23 mouse cellular contexts compared by ENCODE assay signal in genomic region chr12:112344285-112344684, GRCm38 (mm10).
DNase-seq lines count a peak whose midpoint lies in the region; ATAC-seq and TF ChIP-seq lines count a peak whose summit lies in the region.
"Had no signal": no experiment of that assay in that cellular context is flagged by ENCODE, and none has a peak within 500 bp of the region (broad histone marks: within the 10 kb centered on the region; RNA-seq: fewer than 3 reads in every experiment).

No protein-coding gene starts in this region.

- H3K27me3 ChIP-seq in stomach, embryonic 16.5 days (ENCODE audit: control insufficient read depth, insufficient read depth, low read length): no peaks in the 10 kb centered on the region
- no peaks in the 10 kb centered on the region for H3K27me3 ChIP-seq in stomach, postnatal 0 days (ENCODE audit: control insufficient read depth, insufficient read depth, low read length)
- H3K27me3 ChIP-seq: hindbrain, embryonic 15.5 days; limb, embryonic 15.5 days; stomach, embryonic 15.5 days had no signal

- no peak overlapping the region for H3K4me2 ChIP-seq in stomach, embryonic 16.5 days (ENCODE audit: low read depth, low read length)
- no peak overlapping the region for H3K4me2 ChIP-seq in stomach, postnatal 0 days (replicated peaks; ENCODE audit: low read depth)
- H3K4me2 ChIP-seq: heart, embryonic 13.5 days; hindbrain, embryonic 15.5 days; limb, embryonic 15.5 days; stomach, embryonic 15.5 days had no signal

- no peak for TF ChIP-seq CTCF in stomach, postnatal 0 days (IDR thresholded peaks at IDR 0.05; ENCODE audit: low read depth)

- no peaks in the 10 kb centered on the region for H3K4me1 ChIP-seq in stomach, embryonic 16.5 days (ENCODE audit: control insufficient read depth, insufficient read depth, low read length)
- H3K4me1 ChIP-seq in stomach, postnatal 0 days (replicated peaks; ENCODE audit: control insufficient read depth, insufficient read depth): peaks cover 1% of the 10 kb centered on the region; the same call in 1 of the 2 replicates
- H3K4me1 ChIP-seq: megakaryocyte, embryonic 14.5 days; stomach, embryonic 15.5 days had no signal

- H3K9ac ChIP-seq in stomach, embryonic 16.5 days (ENCODE audit: low read length): no peak overlapping the region
- H3K9ac ChIP-seq in stomach, postnatal 0 days (ENCODE audit: low read length): no peak overlapping the region
- H3K9ac ChIP-seq: heart, embryonic 13.5 days; hindbrain, embryonic 15.5 days; limb, embryonic 15.5 days; liver, postnatal 0 days; stomach, embryonic 15.5 days had no signal

- WGBS in stomach, embryonic 16.5 days: 50% methylated on average over 10 of the region's 10 CpGs
- WGBS in stomach, postnatal 0 days: 49% methylated on average over 10 of the region's 10 CpGs

- peak; percentile 21 for DNase-seq in gastrocnemius, adult 18-20 months (ENCODE audit: low spot score)
- DNase-seq in gastrocnemius, postnatal 25 days: no peak
- DNase-seq in kidney, postnatal 36 days: peak; percentile 32
- no peak for DNase-seq in kidney, adult 8-10 months
- DNase-seq in stomach, postnatal 0 days (ENCODE audit: low spot score): no peak
- DNase-seq in spleen, postnatal 10 days (ENCODE audit: low spot score in 2 of 2): no peak
- DNase-seq: cerebellum, adult 11 months; cerebellum, postnatal 36 days; liver, postnatal 0 days; retina, postnatal 1 day; thymus, postnatal 14 days had no signal

- ATAC-seq in stomach, embryonic 16.5 days (ENCODE audit: insufficient read depth, low FRiP score): no peak
- ATAC-seq in stomach, postnatal 0 days (ENCODE audit: low FRiP score, low TSS enrichment): no peak
- no peak for ATAC-seq in granulocyte monocyte progenitor cell, adult 5-6 weeks (replicated peaks; ENCODE audit: poor library complexity, severe bottlenecking)
- ATAC-seq: activated CD4-positive, CD25-positive, alpha-beta regulatory T cell, adult 4 months; intestine, postnatal 0 days; liver, postnatal 0 days had no signal

- peak overlapping the region; percentile 7; the same call in 1 of the 2 replicates for H3K27ac ChIP-seq in stomach, embryonic 16.5 days (ENCODE audit: low read length)
- no peak overlapping the region for H3K27ac ChIP-seq in stomach, postnatal 0 days (replicated peaks)
- H3K27ac ChIP-seq: heart, embryonic 13.5 days; hindbrain, embryonic 15.5 days; layer of hippocampus, adult 2 months; limb, embryonic 15.5 days; stomach, embryonic 15.5 days had no signal

- no peaks in the 10 kb centered on the region for H3K36me3 ChIP-seq in stomach, embryonic 16.5 days (ENCODE audit: control insufficient read depth, insufficient read depth, low read length)
- H3K36me3 ChIP-seq in stomach, postnatal 0 days (ENCODE audit: control insufficient read depth, insufficient read depth, low read length): no peaks in the 10 kb centered on the region
- H3K36me3 ChIP-seq: embryonic facial prominence, embryonic 10.5 days; heart, embryonic 13.5 days; hindbrain, embryonic 15.5 days; limb, embryonic 15.5 days; stomach, embryonic 15.5 days had no signal

- no peak overlapping the region for H3K4me3 ChIP-seq in stomach, embryonic 16.5 days (replicated peaks; ENCODE audit: low read length)
- H3K4me3 ChIP-seq in stomach, postnatal 0 days (ENCODE audit: low read depth, low read length): no peak overlapping the region
- H3K4me3 ChIP-seq: embryonic facial prominence, embryonic 10.5 days; erythroblast, embryonic 14.5 days; heart, embryonic 13.5 days; hindbrain, embryonic 15.5 days; layer of hippocampus, adult 2 months; limb, embryonic 15.5 days; megakaryocyte, embryonic 14.5 days; stomach, embryonic 15.5 days had no signal

- H3K9me3 ChIP-seq in stomach, embryonic 16.5 days (replicated peaks; ENCODE audit: control insufficient read depth, low read length): no peaks in the 10 kb centered on the region
- no peaks in the 10 kb centered on the region for H3K9me3 ChIP-seq in stomach, postnatal 0 days (ENCODE audit: control insufficient read depth, low read length)
- H3K9me3 ChIP-seq: hindbrain, embryonic 15.5 days; limb, embryonic 15.5 days; stomach, embryonic 15.5 days had no signal

- no peak for TF ChIP-seq EP300 in stomach, postnatal 0 days (optimal IDR thresholded peaks at IDR 0.05)

Comparison
In these comparisons a context has a peak if more than half of its experiments do, and no peak if none do; other contexts are left out.
1. DNase-seq: peak in gastrocnemius, adult 18-20 months (single experiment) and kidney, postnatal 36 days (2 of 2); none in gastrocnemius, postnatal 25 days (single experiment), kidney, adult 8-10 months (0 of 2), stomach, postnatal 0 days (single experiment) and spleen, postnatal 10 days (0 of 2).